Mouse (Mus musculus) heart, embryonic 13.5 days (tissue): ENCODE results near the gene Dap. TPM values are rescaled to one million over a fixed set of nuclear protein-coding genes. Genes with fewer than 3 reads are reported as not detected.

ENCODE experiments used
- ATAC-seq: fragments of 200-750 bp; cut with Nextera tagmentation; 2 replicates; pipeline ENCODE4 v1.8.0; 2017; ENCODE audit warnings: moderate TSS enrichment; ENCODE audit not compliant: insufficient number of reproducible peaks, low FRiP score, low TSS enrichment; ENCODE audit errors: extremely low read depth
- H3K27ac ChIP-seq: fragments of 300-500 bp; sonication (generic); replicated peaks from 2 replicates; pipeline ENCODE4 v1.5.1; 2015; ENCODE audit warnings: moderate library complexity, mild to moderate bottlenecking, inconsistent platforms
- H3K27me3 ChIP-seq: fragments of 300-500 bp; sonication (generic); replicated peaks from 2 replicates; pipeline ENCODE4 v1.6.1; 2015; ENCODE audit warnings: mild to moderate bottlenecking, inconsistent platforms
- H3K36me3 ChIP-seq: fragments of 300-500 bp; sonication (generic); 2 replicates; pipeline ENCODE4 v1.6.1; 2015; ENCODE audit warnings: mild to moderate bottlenecking, inconsistent platforms
- H3K4me1 ChIP-seq: fragments of 300-500 bp; sonication (generic); 2 replicates; pipeline ENCODE4 v1.6.1; 2015; ENCODE audit warnings: inconsistent platforms
- H3K4me2 ChIP-seq: fragments of 300-500 bp; sonication (generic); 2 replicates; pipeline ENCODE4 v1.6.1; 2015; ENCODE audit warnings: inconsistent platforms, mild to moderate bottlenecking, moderate library complexity
- H3K4me3 ChIP-seq: fragments of 300-500 bp; sonication (generic); 2 replicates; pipeline ENCODE4 v1.5.1; 2015; ENCODE audit warnings: moderate library complexity, mild to moderate bottlenecking, inconsistent platforms
- H3K9ac ChIP-seq: fragments of 300-500 bp; sonication (generic); 2 replicates; pipeline ENCODE4 v1.6.1; 2015; ENCODE audit warnings: inconsistent platforms, mild to moderate bottlenecking, moderate library complexity
- H3K9me3 ChIP-seq: fragments of 300-500 bp; sonication (generic); 2 replicates; pipeline ENCODE4 v1.6.1; 2016; ENCODE audit warnings: inconsistent platforms
- WGBS: fragments of 180-500 bp; shearing (Covaris S2); methylation state at CpG from one replicate; pipeline ENCODE4 v1.1.7; 2015; ENCODE audit warnings: mixed read lengths; 5-methylcytosine and 5-hydroxymethylcytosine counted together
- polyA plus RNA-seq: library from polyadenylated mRNA; unstranded; fragments of >200 nt; fragmentation: Nextera tagmentation; extraction: Ambion mirVana; gene quantifications from 2 replicates; pipeline ENCODE4 v1.2.1, GENCODE M21; 2015

The Dap gene
- polyA plus RNA-seq, 1 experiment from 2014 or later: 56.2 TPM

DNA sequence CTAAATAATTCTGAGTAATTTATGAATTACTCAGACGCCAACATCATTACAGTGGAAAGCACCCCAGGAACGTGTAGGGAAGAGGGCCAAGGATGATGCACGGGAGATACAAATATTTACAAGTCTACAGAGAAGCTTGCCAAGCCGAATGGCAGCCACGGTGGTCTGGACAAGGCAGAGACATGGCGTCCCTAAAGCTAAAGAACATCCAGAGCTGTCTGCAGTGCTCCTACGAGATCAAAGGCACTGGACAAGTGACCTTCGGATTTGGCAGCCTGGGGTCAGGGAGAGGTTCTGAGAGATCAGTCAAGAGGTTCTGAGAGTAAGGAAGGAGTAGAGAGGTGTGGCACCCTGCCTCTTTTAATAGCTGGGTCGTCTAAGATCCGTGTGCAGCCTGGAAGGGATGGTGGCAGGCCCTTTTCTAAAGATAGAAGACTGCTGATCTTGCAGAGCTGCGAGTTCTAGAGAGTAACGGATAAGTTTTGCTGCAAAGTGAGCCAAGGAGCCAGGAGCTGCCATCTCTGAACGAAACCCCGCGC lies 449 bp upstream of the Dap start:
- Histone ChIP-seq H3K4me2 (peak overlapping the region; percentile 74), H3K4me3 (peak overlapping the region; percentile 93), H3K4me1 (peaks cover 33% of the 10 kb centered on the region), H3K27me3 (no peaks in the 10 kb centered on the region), H3K9me3 (no peaks in the 10 kb centered on the region), H3K27ac (peak overlapping the region; percentile 48), H3K36me3 (no peaks in the 10 kb centered on the region), H3K9ac (peak overlapping the region; percentile 96)
- ATAC-seq: peak; percentile 10; the same call in 1 of the 2 replicates
- 44% methylated on average over 15 of the region's 15 CpGs for WGBS

GRCm38 (mm10) chr15:31224806-31225642 lies 910 bp downstream of the Dap start:
- no peak for ATAC-seq
- peak overlapping the region; percentile 93 for H3K4me3 ChIP-seq
- H3K9ac ChIP-seq: peak overlapping the region; percentile 96
- peak overlapping the region; percentile 74 for H3K4me2 ChIP-seq
- H3K36me3 ChIP-seq: no peaks in the 10 kb centered on the region
- WGBS: 39% methylated on average over 13 of the region's 13 CpGs
- H3K27me3 ChIP-seq: no peaks in the 10 kb centered on the region
- peaks cover 39% of the 10 kb centered on the region for H3K4me1 ChIP-seq
- H3K9me3 ChIP-seq: no peaks in the 10 kb centered on the region
- H3K27ac ChIP-seq: peak overlapping the region; percentile 81

DNA sequence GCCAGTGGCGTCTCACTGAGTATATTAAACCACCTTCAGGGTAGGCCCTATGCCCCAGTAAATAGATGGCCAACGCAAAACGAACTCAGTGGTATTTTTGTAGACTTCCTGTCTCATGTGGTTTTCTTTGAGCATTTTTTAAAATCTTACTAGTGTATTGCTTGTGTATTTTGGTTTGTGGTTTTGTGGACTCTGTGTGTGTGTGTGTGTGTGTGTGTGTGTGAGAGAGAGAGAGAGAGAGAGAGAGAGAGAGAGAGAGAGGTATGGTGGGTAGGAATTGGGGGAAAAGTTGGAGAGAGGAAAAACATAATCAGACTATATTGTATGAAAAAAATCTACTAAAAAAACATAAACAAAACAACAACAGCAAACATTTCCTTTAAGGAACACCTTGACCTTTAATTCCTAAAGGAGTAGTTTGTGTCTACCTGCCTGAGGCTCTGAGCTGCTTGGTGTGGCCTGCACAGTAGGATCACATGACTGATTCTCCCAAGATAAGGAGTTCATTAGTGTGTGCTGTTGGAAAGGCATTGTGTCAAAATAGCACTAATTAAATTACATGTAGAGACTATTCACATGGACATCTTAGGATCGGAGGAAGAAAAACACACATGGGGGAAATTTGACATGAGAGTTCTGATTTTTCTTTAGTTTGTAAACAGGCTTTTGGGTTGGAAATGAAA lies 1.7 kb downstream of the Dap start:
- Histone ChIP-seq H3K4me1 (peaks cover 39% of the 10 kb centered on the region), H3K4me2 (peak overlapping the region; percentile 74), H3K27ac (no peak overlapping the region), H3K36me3 (peaks cover under 1% of the 10 kb centered on the region), H3K9me3 (no peaks in the 10 kb centered on the region), H3K9ac (0 out of 2 replicates have a peak overlapping the region, but pooled peaks have one; percentile 96), H3K27me3 (no peaks in the 10 kb centered on the region), H3K4me3 (peak overlapping the region; percentile 93)
- WGBS: 86% methylated on average over 4 of the region's 4 CpGs
- ATAC-seq: no peak

GRCm38 (mm10) chr15:31226464-31226863 lies 2.4 kb downstream of the Dap start:
- Histone ChIP-seq H3K27me3 (no peaks in the 10 kb centered on the region), H3K4me2 (no peak overlapping the region), H3K4me1 (peaks cover 39% of the 10 kb centered on the region), H3K36me3 (peaks cover 5% of the 10 kb centered on the region), H3K9ac (no peak overlapping the region), H3K4me3 (no peak overlapping the region), H3K27ac (no peak overlapping the region), H3K9me3 (no peaks in the 10 kb centered on the region)
- 75% methylated on average over 6 of the region's 6 CpGs for WGBS
- no peak for ATAC-seq

GRCm38 (mm10) chr15:31227793-31228192 lies 3.7 kb downstream of the Dap start:
- Histone ChIP-seq H3K27ac (no peak overlapping the region), H3K4me1 (peaks cover 39% of the 10 kb centered on the region), H3K27me3 (no peaks in the 10 kb centered on the region), H3K36me3 (peaks cover 7% of the 10 kb centered on the region), H3K4me2 (no peak overlapping the region), H3K4me3 (no peak overlapping the region), H3K9me3 (no peaks in the 10 kb centered on the region), H3K9ac (no peak overlapping the region)
- no peak for ATAC-seq
- WGBS: 81% methylated on average over 8 of the region's 8 CpGs

DNA sequence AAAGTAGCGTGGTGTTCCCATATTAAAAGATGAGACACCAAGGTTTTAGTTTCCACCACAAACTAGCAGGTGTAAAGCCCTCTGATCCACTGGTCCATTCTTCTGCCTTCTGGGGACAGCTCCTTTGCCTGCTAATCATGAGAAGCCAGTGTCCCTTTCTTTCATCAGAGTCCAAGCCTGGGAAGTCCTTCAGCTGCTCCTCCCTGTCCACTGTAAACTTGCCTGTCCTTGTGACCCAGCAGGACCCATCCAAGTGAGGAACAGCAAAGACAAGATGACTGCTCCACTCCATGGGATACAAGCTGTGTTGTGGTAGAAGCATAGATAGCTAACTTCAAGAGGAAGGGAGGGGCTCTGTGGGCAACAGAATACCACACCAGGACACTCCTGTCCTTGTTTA lies 8.9 kb downstream of the Dap start:
- 94% methylated on average over 1 of the region's 1 CpGs for WGBS
- Histone ChIP-seq H3K36me3 (peaks cover 37% of the 10 kb centered on the region), H3K27ac (no peak overlapping the region), H3K4me3 (no peak overlapping the region), H3K9me3 (no peaks in the 10 kb centered on the region), H3K9ac (no peak overlapping the region), H3K4me2 (no peak overlapping the region), H3K4me1 (peaks cover 36% of the 10 kb centered on the region), H3K27me3 (no peaks in the 10 kb centered on the region)
- ATAC-seq: no peak

DNA sequence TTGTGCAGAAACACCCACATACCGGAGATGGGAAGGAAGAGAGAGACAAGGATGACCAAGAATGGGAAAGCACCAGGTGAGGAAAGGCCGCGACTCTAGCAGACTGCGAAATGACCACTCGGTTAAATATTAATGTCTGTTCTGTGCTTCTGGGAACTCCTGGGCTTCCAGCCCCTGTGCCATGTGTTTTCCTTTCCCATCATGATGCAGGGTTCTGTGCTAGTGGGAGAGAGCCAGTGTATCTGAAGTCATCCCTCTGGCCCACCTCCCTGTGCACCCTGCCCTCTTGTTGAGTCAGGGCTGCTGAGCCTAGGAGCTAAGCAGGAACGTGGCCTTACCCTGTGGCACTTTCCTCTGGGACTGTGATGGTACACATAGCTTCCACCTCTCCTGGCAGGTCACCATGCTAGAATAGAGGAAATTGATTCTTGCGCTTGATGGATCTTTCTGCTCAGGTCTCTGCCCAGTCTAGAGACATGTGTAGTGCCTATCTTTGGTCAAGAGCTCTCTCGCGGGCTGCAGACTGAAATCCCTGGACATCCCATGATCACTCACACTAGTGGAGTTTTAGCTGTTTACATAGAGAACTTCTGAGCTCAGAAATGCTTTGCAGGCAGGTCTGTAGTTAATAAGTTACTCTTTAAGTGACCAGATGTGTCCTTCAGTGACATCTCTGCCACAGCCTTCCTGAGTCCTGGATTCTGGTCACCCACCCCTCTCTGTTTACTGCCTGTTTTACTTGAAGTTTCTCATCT lies 11.9 kb downstream of the Dap start:
- Histone ChIP-seq H3K9me3 (no peaks in the 10 kb centered on the region), H3K4me1 (peaks cover 37% of the 10 kb centered on the region), H3K27me3 (no peaks in the 10 kb centered on the region), H3K9ac (no peak overlapping the region), H3K4me2 (no peak overlapping the region), H3K36me3 (peaks cover 45% of the 10 kb centered on the region), H3K4me3 (no peak overlapping the region), H3K27ac (no peak overlapping the region)
- WGBS: 87% methylated on average over 9 of the region's 9 CpGs
- no peak for ATAC-seq

DNA sequence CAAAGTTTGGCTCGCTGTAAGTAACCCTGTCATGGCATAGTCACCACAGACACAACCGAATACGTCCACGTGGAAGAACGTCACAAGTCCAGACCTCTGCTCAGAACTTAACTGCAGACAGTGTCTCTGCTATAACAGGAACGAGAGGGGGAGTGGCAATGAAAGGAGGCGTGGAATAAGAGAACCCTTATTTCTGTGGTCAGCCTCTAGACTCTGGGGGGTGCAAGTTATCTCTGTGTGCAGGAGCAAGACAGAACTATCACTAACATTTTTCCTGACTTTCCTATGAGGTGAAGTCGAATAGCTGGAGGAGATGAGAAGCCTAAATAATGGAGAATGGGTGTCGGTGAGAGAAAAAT lies 12.4 kb downstream of the Dap start:
- Histone ChIP-seq H3K36me3 (peaks cover 49% of the 10 kb centered on the region), H3K4me1 (peaks cover 37% of the 10 kb centered on the region), H3K9me3 (no peaks in the 10 kb centered on the region), H3K9ac (no peak overlapping the region), H3K27me3 (no peaks in the 10 kb centered on the region), H3K27ac (no peak overlapping the region), H3K4me3 (no peak overlapping the region), H3K4me2 (no peak overlapping the region)
- no peak for ATAC-seq
- 82% methylated on average over 9 of the region's 9 CpGs for WGBS

GRCm38 (mm10) chr15:31237368-31237767 lies 13.3 kb downstream of the Dap start:
- no peak for ATAC-seq
- Histone ChIP-seq H3K4me2 (peak overlapping the region; percentile 33; the same call in 1 of the 2 replicates), H3K9me3 (no peaks in the 10 kb centered on the region), H3K36me3 (peaks cover 57% of the 10 kb centered on the region), H3K27ac (peak overlapping the region; percentile 66), H3K4me3 (no peak overlapping the region), H3K27me3 (no peaks in the 10 kb centered on the region), H3K9ac (peak overlapping the region; percentile 56), H3K4me1 (peaks cover 37% of the 10 kb centered on the region)
- 21% methylated on average over 11 of the region's 11 CpGs for whole genome bisulfite sequencing

DNA sequence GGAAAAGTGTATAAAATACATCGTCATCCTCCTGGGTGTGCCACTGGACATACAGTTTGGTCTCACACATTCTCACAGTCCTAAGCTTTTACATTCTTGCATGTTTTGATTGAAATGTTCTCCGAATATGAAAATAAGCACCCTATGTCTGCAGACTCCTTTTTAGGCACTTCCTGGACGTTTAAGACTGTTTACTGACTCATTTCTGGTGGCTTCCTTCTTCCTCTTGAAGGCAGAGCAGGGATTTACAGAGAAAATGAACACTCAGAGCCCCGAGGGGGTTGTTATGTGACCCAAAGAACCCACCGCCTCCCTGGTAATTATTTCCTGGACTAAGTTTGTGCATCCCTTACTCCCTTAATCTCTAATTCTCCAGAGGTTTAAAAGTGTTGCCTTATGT lies 13.8 kb downstream of the Dap start:
- Histone ChIP-seq H3K27ac (peak overlapping the region; percentile 66), H3K4me3 (no peak overlapping the region), H3K36me3 (peaks cover 58% of the 10 kb centered on the region), H3K9me3 (no peaks in the 10 kb centered on the region), H3K4me1 (peaks cover 37% of the 10 kb centered on the region), H3K9ac (peak overlapping the region; percentile 56), H3K27me3 (no peaks in the 10 kb centered on the region), H3K4me2 (peak overlapping the region; percentile 33; the same call in 1 of the 2 replicates)
- no peak for ATAC-seq
- 70% methylated on average over 5 of the region's 5 CpGs for WGBS

DNA sequence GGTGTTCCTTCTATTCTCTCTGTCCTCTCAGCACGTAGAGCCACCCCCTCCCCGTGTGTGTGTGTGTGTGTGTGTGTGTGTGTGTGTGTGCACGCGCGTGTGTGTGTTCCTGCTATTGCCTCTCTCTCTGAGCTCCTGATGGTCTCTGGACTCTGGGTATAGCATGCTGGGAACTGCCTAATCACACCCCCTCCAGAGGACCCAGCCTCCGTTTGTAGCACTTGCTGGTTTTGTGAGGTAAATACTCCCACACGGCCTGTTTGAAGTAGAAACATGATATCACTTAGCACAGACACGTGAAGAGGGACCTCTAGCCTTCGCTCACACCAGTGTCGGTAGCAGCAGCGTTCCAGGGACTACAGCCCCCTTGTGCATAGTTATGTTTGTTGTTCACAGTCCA lies 14.5 kb downstream of the Dap start:
- WGBS: 64% methylated on average over 11 of the region's 11 CpGs

More for the DNA sequence above, 14.5 kb downstream of the Dap start:
- no peak overlapping the region for H3K27ac ChIP-seq
- peaks cover 37% of the 10 kb centered on the region for H3K4me1 ChIP-seq
- no peaks in the 10 kb centered on the region for H3K9me3 ChIP-seq
- ATAC-seq: no peak
- H3K36me3 ChIP-seq: peaks cover 51% of the 10 kb centered on the region
- no peak overlapping the region for H3K9ac ChIP-seq
- H3K27me3 ChIP-seq: no peaks in the 10 kb centered on the region
- H3K4me3 ChIP-seq: no peak overlapping the region
- H3K4me2 ChIP-seq: no peak overlapping the region
